Mouse (Mus musculus) liver, embryonic 12.5 days (tissue): ENCODE data around the gene Cdhr5. TPM values are rescaled to one million over a fixed set of nuclear protein-coding genes. Genes with fewer than 3 reads are reported as not detected.
A peak's percentile ranks its signal among the peaks of the same experiment; 100 is the strongest.
"Not testable (repeated sequence)": the region's sequence is repeated elsewhere in the genome, so short reads cannot be mapped to it uniquely, and the experiment has no call there.

Experiments used
- ATAC-seq: fragments of 200-750 bp; cut with Nextera tagmentation; 2 replicates; pipeline ENCODE4 v1.8.0; 2017; ENCODE audit warnings: moderate number of reproducible peaks, mild to moderate bottlenecking, moderate library complexity
- H3K27ac ChIP-seq: fragments of 300-500 bp; sonication (generic); 2 replicates; pipeline ENCODE4 v1.5.1; 2016; ENCODE audit warnings: mild to moderate bottlenecking
- H3K27me3 ChIP-seq: fragments of 300-500 bp; sonication (generic); replicated peaks from 2 replicates; pipeline ENCODE4 v1.6.1; 2016; ENCODE audit warnings: mild to moderate bottlenecking, moderate library complexity
- H3K36me3 ChIP-seq: fragments of 300-500 bp; sonication (generic); 2 replicates; pipeline ENCODE4 v1.6.1; 2016; ENCODE audit warnings: mild to moderate bottlenecking, moderate library complexity
- H3K4me1 ChIP-seq: fragments of 300-500 bp; sonication (generic); 2 replicates; pipeline ENCODE4 v1.6.1; 2016
- H3K4me2 ChIP-seq: fragments of 300-500 bp; sonication (generic); 2 replicates; pipeline ENCODE4 v1.6.1; 2016; ENCODE audit warnings: mild to moderate bottlenecking, moderate library complexity
- H3K4me3 ChIP-seq: fragments of 300-500 bp; sonication (generic); 2 replicates; pipeline ENCODE4 v1.5.1; 2016; ENCODE audit warnings: mild to moderate bottlenecking, moderate library complexity
- H3K9ac ChIP-seq: fragments of 300-500 bp; sonication (generic); 2 replicates; pipeline ENCODE4 v1.6.1; 2016; ENCODE audit warnings: mild to moderate bottlenecking, moderate library complexity
- H3K9me3 ChIP-seq: fragments of 300-500 bp; sonication (generic); replicated peaks from 2 replicates; pipeline ENCODE4 v1.6.1; 2016; ENCODE audit warnings: mild to moderate bottlenecking, moderate library complexity
- WGBS: fragments of 180-500 bp; shearing (Covaris S2); methylation state at CpG from one replicate; pipeline ENCODE4 v1.1.7; 2016; ENCODE audit not compliant: insufficient replicate concordance; 5-methylcytosine and 5-hydroxymethylcytosine counted together
- polyA plus RNA-seq: library from polyadenylated mRNA; unstranded; fragments of >200 nt; fragmentation: Nextera tagmentation; extraction: Ambion mirVana; gene quantifications from 2 replicates; pipeline ENCODE4 v1.2.1, GENCODE M21; 2016

Cdhr5 gene
- polyA plus RNA-seq, 1 experiment from 2014 or later, result 0.20 TPM

GRCm38 (mm10) chr7:141270631-141271030 lies 6.0 kb downstream of the Cdhr5 start:
- no peaks in the 10 kb centered on the region for H3K36me3 ChIP-seq
- H3K27ac ChIP-seq, result no peak overlapping the region
- peaks cover 32% of the 10 kb centered on the region for H3K27me3 ChIP-seq
- ATAC-seq, result no peak
- WGBS, result 64% methylated on average over 3 of the region's 3 CpGs
- H3K4me2 ChIP-seq, result no peak overlapping the region
- no peak overlapping the region for H3K9ac ChIP-seq
- H3K4me1 ChIP-seq, result peaks cover 20% of the 10 kb centered on the region
- H3K4me3 ChIP-seq, result no peak overlapping the region
- no peaks in the 10 kb centered on the region for H3K9me3 ChIP-seq

- Histone ChIP-seq H3K36me3 (peaks cover 4% of the 10 kb centered on the region), H3K4me3 (peak overlapping the region; percentile 33), H3K4me2 (peak overlapping the region; percentile 61), H3K9ac (peak overlapping the region; percentile 45; the same call in 1 of the 2 replicates), H3K27me3 (peaks cover 32% of the 10 kb centered on the region), H3K27ac (no peak overlapping the region), H3K9me3 (no peaks in the 10 kb centered on the region), H3K4me1 (peaks cover 35% of the 10 kb centered on the region)
- 32% methylated on average over 14 of the region's 14 CpGs for WGBS
- no peak for ATAC-seq
These were observed 7.4 kb downstream of the Cdhr5 start for GRCm38 (mm10) chr7:141269273-141269545.

GRCm38 (mm10) chr7:141268466-141269272 lies 7.9 kb downstream of the Cdhr5 start:
- Histone ChIP-seq H3K9ac (peak overlapping the region; percentile 45; the same call in 1 of the 2 replicates), H3K9me3 (no peaks in the 10 kb centered on the region), H3K36me3 (peaks cover 10% of the 10 kb centered on the region), H3K27me3 (peaks cover 32% of the 10 kb centered on the region), H3K4me2 (peak overlapping the region; percentile 61), H3K4me3 (peak overlapping the region; percentile 33), H3K27ac (peak overlapping the region; percentile 7; the same call in 1 of the 2 replicates), H3K4me1 (peaks cover 40% of the 10 kb centered on the region)
- 25% methylated on average over 24 of the region's 24 CpGs for WGBS
- no peak for ATAC-seq

GRCm38 (mm10) chr7:141265739-141266561 lies 10.6 kb downstream of the Cdhr5 start, which contains the start of gene Irf7:
Irf7 (minus strand) TSS chr7:141266481.
- Histone ChIP-seq H3K9ac (peak within 1 kb of the TSS; percentile 78), H3K9me3 (no peaks in the 10 kb centered on the region), H3K4me3 (peak within 1 kb of the TSS; percentile 75), H3K4me1 (peaks cover 42% of the 10 kb centered on the region), H3K36me3 (peaks cover 37% of the 10 kb centered on the region), H3K4me2 (peak within 1 kb of the TSS; percentile 89), H3K27ac (peak within 1 kb of the TSS; percentile 62), H3K27me3 (peaks cover 19% of the 10 kb centered on the region)
- ATAC-seq, result peak; percentile 82
- WGBS, result 5% methylated on average over 25 of the region's 25 CpGs

- Histone ChIP-seq H3K4me2 (peak overlapping the region; percentile 89), H3K4me3 (peak overlapping the region; percentile 75), H3K27me3 (peaks cover 19% of the 10 kb centered on the region), H3K4me1 (peaks cover 42% of the 10 kb centered on the region), H3K9me3 (no peaks in the 10 kb centered on the region), H3K27ac (no peak overlapping the region), H3K9ac (peak overlapping the region; percentile 78), H3K36me3 (peaks cover 43% of the 10 kb centered on the region)
- WGBS, result 39% methylated on average over 11 of the region's 11 CpGs
- 0 out of 2 replicates have a peak, but pooled peaks have one; percentile 6 for ATAC-seq
These were observed 11.2 kb downstream of the Cdhr5 start for GRCm38 (mm10) chr7:141265411-141265738.

- WGBS, result 18% methylated on average over 12 of the region's 12 CpGs
- Histone ChIP-seq H3K4me2 (peak overlapping the region; percentile 89), H3K4me3 (peak overlapping the region; percentile 75), H3K27me3 (peaks cover 14% of the 10 kb centered on the region), H3K4me1 (peaks cover 42% of the 10 kb centered on the region), H3K27ac (0 out of 2 replicates have a peak overlapping the region, but pooled peaks have one; percentile 36), H3K36me3 (peaks cover 48% of the 10 kb centered on the region), H3K9me3 (no peaks in the 10 kb centered on the region), H3K9ac (0 out of 2 replicates have a peak overlapping the region, but pooled peaks have one; percentile 14)
- peak; percentile 48 for ATAC-seq
These were observed 11.7 kb downstream of the Cdhr5 start for GRCm38 (mm10) chr7:141264761-141265410.

- peaks cover 38% of the 10 kb centered on the region for H3K4me1 ChIP-seq
- H3K4me3 ChIP-seq, result no peak overlapping the region
- H3K9me3 ChIP-seq, result no peaks in the 10 kb centered on the region
- no peak overlapping the region for H3K9ac ChIP-seq
- H3K4me2 ChIP-seq, result peak overlapping the region; percentile 89; the same call in 1 of the 2 replicates
- H3K27ac ChIP-seq, result peak overlapping the region; percentile 36; the same call in 1 of the 2 replicates
- 77% methylated on average over 11 of the region's 11 CpGs for WGBS
- ATAC-seq, result no peak
- H3K27me3 ChIP-seq, result peaks cover 7% of the 10 kb centered on the region
- H3K36me3 ChIP-seq, result peaks cover 55% of the 10 kb centered on the region
These were observed 12.4 kb downstream of the Cdhr5 start for GRCm38 (mm10) chr7:141264041-141264700.

- no peak overlapping the region for H3K27ac ChIP-seq
- H3K9me3 ChIP-seq, result no peaks in the 10 kb centered on the region
- 90% methylated on average over 13 of the region's 13 CpGs for WGBS
- H3K4me3 ChIP-seq, result no peak overlapping the region
- no peak for ATAC-seq
- H3K4me2 ChIP-seq, result no peak overlapping the region
- 0 out of 2 replicates have a peak, but pooled peaks cover 2% of the 10 kb centered on the region for H3K27me3 ChIP-seq
- peaks cover 33% of the 10 kb centered on the region for H3K4me1 ChIP-seq
- peaks cover 60% of the 10 kb centered on the region for H3K36me3 ChIP-seq
- no peak overlapping the region for H3K9ac ChIP-seq
These were observed 12.9 kb downstream of the Cdhr5 start for GRCm38 (mm10) chr7:141263640-141264039.

- Histone ChIP-seq H3K27ac (no peak overlapping the region), H3K36me3 (peaks cover 82% of the 10 kb centered on the region), H3K4me3 (no peak overlapping the region), H3K9ac (no peak overlapping the region), H3K4me2 (no peak overlapping the region), H3K27me3 (no peaks in the 10 kb centered on the region), H3K9me3 (no peaks in the 10 kb centered on the region), H3K4me1 (peaks cover 27% of the 10 kb centered on the region)
- ATAC-seq, result no peak
- WGBS, result 90% methylated on average over 3 of the region's 3 CpGs
These were observed 15.1 kb downstream of the Cdhr5 start for GRCm38 (mm10) chr7:141261480-141261879.

GRCm38 (mm10) chr7:141256159-141256558 lies 20.4 kb downstream of the Cdhr5 start:
- WGBS, result 80% methylated on average over 10 of the region's 10 CpGs
- Histone ChIP-seq H3K36me3 (peaks cover 98% of the 10 kb centered on the region), H3K4me3 (no peak overlapping the region), H3K9ac (no peak overlapping the region), H3K27ac (no peak overlapping the region), H3K9me3 (no peaks in the 10 kb centered on the region), H3K27me3 (no peaks in the 10 kb centered on the region), H3K4me1 (no peaks in the 10 kb centered on the region), H3K4me2 (no peak overlapping the region)
- no peak for ATAC-seq

- 76% methylated on average over 4 of the region's 4 CpGs for whole genome bisulfite sequencing
- not testable (repeated sequence) for H3K9me3 ChIP-seq, H3K4me2 ChIP-seq, H3K9ac ChIP-seq, H3K27ac ChIP-seq, H3K4me1 ChIP-seq, ATAC-seq, H3K27me3 ChIP-seq, H3K4me3 ChIP-seq
- H3K36me3 ChIP-seq, result peaks cover 98% of the 10 kb centered on the region
These were observed 26.1 kb downstream of the Cdhr5 start for GRCm38 (mm10) chr7:141250486-141250885.
